ENCODE assay signal across 29 mouse cellular contexts in genomic region chr6:91832863-91833440, GRCm38 (mm10). TPM values are rescaled to one million over a fixed set of nuclear protein-coding genes. Genes with fewer than 3 reads are reported as not detected.
DNase-seq lines count a peak whose midpoint lies in the region; ATAC-seq and TF ChIP-seq lines count a peak whose summit lies in the region.
"Had no signal": no experiment of that assay in that cellular context is flagged by ENCODE, and none has a peak within 500 bp of the region (broad histone marks: within the 10 kb centered on the region; RNA-seq: fewer than 3 reads in every experiment).

No protein-coding gene starts in this region.

- DNase-seq in hindbrain, embryonic 10.5 days (ENCODE audit: low spot score): no peak
- peak; percentile 14 for DNase-seq in brain, embryonic 14.5 days (ENCODE audit: low read depth)
- DNase-seq in embryo, embryonic 11 days: peak; percentile 43
- no peak for DNase-seq in heart, adult 2 months
- no peak for DNase-seq in gastrocnemius, adult 8-10 months (ENCODE audit: low spot score in 2 of 2)
- DNase-seq: adrenal gland, postnatal 14 days; cerebellum, adult 18-20 months; cerebellum, postnatal 14 days; gastrocnemius, postnatal 10 days; heart, postnatal 14 days; kidney, adult 8-10 months; kidney, postnatal 25 days; midbrain, embryonic 14.5 days; right cerebral cortex, postnatal 25 days; spleen, adult 18-20 months; thymus, adult 18-20 months; thymus, postnatal 25 days had no signal

- H3K4me2 ChIP-seq in hindbrain, embryonic 13.5 days: no peak overlapping the region
- no peak overlapping the region for H3K4me2 ChIP-seq in neural tube, embryonic 12.5 days (replicated peaks)
- H3K4me2 ChIP-seq: hindbrain, embryonic 14.5 days; limb, embryonic 13.5 days; liver, embryonic 11.5 days; lung, embryonic 15.5 days had no signal

- H3K27ac ChIP-seq in hindbrain, embryonic 13.5 days: peak overlapping the region; percentile 55; the same call in 1 of the 2 replicates
- no peak overlapping the region for H3K27ac ChIP-seq in hindbrain, embryonic 10.5 days
- H3K27ac ChIP-seq in neural tube, embryonic 12.5 days: peak overlapping the region; percentile 43; the same call in 1 of the 2 replicates
- H3K27ac ChIP-seq in heart, adult 2 months: no peak overlapping the region
- H3K27ac ChIP-seq: hindbrain, embryonic 14.5 days; left cerebral cortex, adult 2 months; limb, embryonic 13.5 days; lung, embryonic 15.5 days had no signal

- H3K9ac ChIP-seq in hindbrain, embryonic 13.5 days: peak overlapping the region; percentile 51; the same call in 1 of the 2 replicates
- no peak overlapping the region for H3K9ac ChIP-seq in neural tube, embryonic 12.5 days
- H3K9ac ChIP-seq in heart, adult 2 months (ENCODE audit: low read depth, low read length): no peak overlapping the region
- H3K9ac ChIP-seq: hindbrain, embryonic 14.5 days; limb, embryonic 13.5 days; lung, embryonic 15.5 days had no signal

- H3K4me1 ChIP-seq in hindbrain, embryonic 13.5 days (replicated peaks): peaks cover 22% of the 10 kb centered on the region
- H3K4me1 ChIP-seq in hindbrain, embryonic 10.5 days (replicated peaks): peaks cover 1% of the 10 kb centered on the region
- peaks cover 20% of the 10 kb centered on the region for H3K4me1 ChIP-seq in neural tube, embryonic 12.5 days
- H3K4me1 ChIP-seq in heart, adult 2 months (ENCODE audit: control insufficient read depth, insufficient read depth, low read length): no peaks in the 10 kb centered on the region
- H3K4me1 ChIP-seq: limb, embryonic 13.5 days; lung, embryonic 15.5 days had no signal

- no peak for TF ChIP-seq EP300 in heart, adult 2 months (IDR thresholded peaks at IDR 0.05; ENCODE audit: insufficient read depth, low read depth, low read length)

- 29% methylated on average over 3 of the region's 3 CpGs for WGBS in hindbrain, embryonic 13.5 days
- WGBS in hindbrain, embryonic 10.5 days: 88% methylated on average over 3 of the region's 3 CpGs
- 15% methylated on average over 3 of the region's 3 CpGs for WGBS in neural tube, embryonic 12.5 days
- 72% methylated on average over 3 of the region's 3 CpGs for WGBS in heart, adult 2 months

- TF ChIP-seq POLR2A in brain, embryonic 14.5 days (IDR thresholded peaks at IDR 0.05; ENCODE audit: borderline replicate concordance, extremely low read depth, insufficient read depth, insufficient read length, poor library complexity, severe bottlenecking): no peak
- TF ChIP-seq POLR2A in heart, adult 2 months (IDR thresholded peaks at IDR 0.05; ENCODE audit: insufficient read depth, low read depth, low read length): no peak

- H3K36me3 ChIP-seq in hindbrain, embryonic 13.5 days: no peaks in the 10 kb centered on the region
- H3K36me3 ChIP-seq in hindbrain, embryonic 10.5 days: no peaks in the 10 kb centered on the region
- no peaks in the 10 kb centered on the region for H3K36me3 ChIP-seq in neural tube, embryonic 12.5 days
- no peaks in the 10 kb centered on the region for H3K36me3 ChIP-seq in heart, adult 2 months (ENCODE audit: control insufficient read depth, insufficient read depth, low read length)
- H3K36me3 ChIP-seq: limb, embryonic 13.5 days; lung, embryonic 15.5 days had no signal

- TF ChIP-seq CTCF in brain, embryonic 14.5 days (IDR thresholded peaks at IDR 0.05; ENCODE audit: borderline replicate concordance, extremely low read depth, insufficient read depth, insufficient read length): no peak
- TF ChIP-seq CTCF in heart, adult 2 months (IDR thresholded peaks at IDR 0.05): no peak

- H3K79me2 ChIP-seq in heart, adult 2 months (replicated peaks; ENCODE audit: control insufficient read depth, insufficient read depth, low read length): no peaks in the 10 kb centered on the region

- intact Hi-C loops in heart, adult 2 months (cut with DNase I): no loop called here

- 0 out of 2 replicates have a peak, but pooled peaks have one; percentile 17 for ATAC-seq in hindbrain, embryonic 13.5 days (ENCODE audit: low FRiP score)
- peak; percentile 58 for ATAC-seq in neural tube, embryonic 12.5 days (ENCODE audit: low FRiP score, low read depth)
- ATAC-seq: CD4-positive, CD25-positive, alpha-beta regulatory T cell, adult 4 months; forebrain, embryonic 16.5 days had no signal

- no peaks in the 10 kb centered on the region for H3K9me3 ChIP-seq in hindbrain, embryonic 13.5 days
- no peaks in the 10 kb centered on the region for H3K9me3 ChIP-seq in hindbrain, embryonic 10.5 days
- no peaks in the 10 kb centered on the region for H3K9me3 ChIP-seq in neural tube, embryonic 12.5 days
- H3K9me3 ChIP-seq: limb, embryonic 13.5 days; lung, embryonic 15.5 days had no signal

- H3K4me3 ChIP-seq in hindbrain, embryonic 13.5 days: no peak overlapping the region
- no peak overlapping the region for H3K4me3 ChIP-seq in hindbrain, embryonic 10.5 days
- no peak overlapping the region for H3K4me3 ChIP-seq in neural tube, embryonic 12.5 days
- no peak overlapping the region for H3K4me3 ChIP-seq in heart, adult 2 months
- H3K4me3 ChIP-seq: erythroblast, embryonic 14.5 days; left cerebral cortex, adult 2 months; limb, embryonic 13.5 days; lung, embryonic 15.5 days had no signal

- H3K27me3 ChIP-seq in hindbrain, embryonic 13.5 days: 0 out of 2 replicates have a peak, but pooled peaks cover 4% of the 10 kb centered on the region
- peaks cover 12% of the 10 kb centered on the region; the same call in 1 of the 2 replicates for H3K27me3 ChIP-seq in hindbrain, embryonic 10.5 days (ENCODE audit: insufficient read depth, poor library complexity, severe bottlenecking)
- H3K27me3 ChIP-seq in neural tube, embryonic 12.5 days (replicated peaks): no peaks in the 10 kb centered on the region; the same call in 1 of the 2 replicates
- no peaks in the 10 kb centered on the region for H3K27me3 ChIP-seq in heart, adult 2 months (ENCODE audit: control insufficient read depth, insufficient read depth, low read length)

RNA-seq across cellular contexts. Expression of gene Grip2, which starts 5.9 kb away (rescaled TPM):
- polyA plus RNA-seq in hindbrain, embryonic 13.5 days (2015; fragmentation: Nextera tagmentation; extraction: Ambion mirVana): 4.3 and 4.6 TPM in 2 replicates
- polyA plus RNA-seq in hindbrain, embryonic 10.5 days (2016; fragmentation: Nextera tagmentation; extraction: Ambion mirVana): 0.36 and 0.71 TPM in 2 replicates
- polyA plus RNA-seq in brain, embryonic 14.5 days (2012; rRNA removed): 18.6 and 21.0 TPM in 2 replicates
- 4.5 and 4.9 TPM in 2 replicates for polyA plus RNA-seq in neural tube, embryonic 12.5 days (2016; fragmentation: Nextera tagmentation; extraction: Ambion mirVana)
- total RNA-seq in heart, adult 2 months (2021): 10 to 100 TPM in 1 of 2 experiments, 1 to 10 TPM in 1; 8.5 to 12.4 TPM
- polyA plus RNA-seq in heart, adult 2 months (2012; rRNA removed): 25.2 and 37.9 TPM in 2 replicates
- 1 to 10 TPM in 3 of 4 experiments, under 1 TPM in 1; 0.92 to 2.8 (median 2.2) TPM for total RNA-seq in gastrocnemius, adult 8-10 months (2022)
- total RNA-seq: megakaryocyte progenitor cell, adult 5-6 weeks; neutrophil, adult 5-6 weeks had no signal
- polyA plus RNA-seq: erythroblast, embryonic 14.5 days had no signal

RNA-seq across cellular contexts. Expression of gene Ccdc174, which starts 44.9 kb away (rescaled TPM):
- polyA plus RNA-seq in hindbrain, embryonic 13.5 days (2015; fragmentation: Nextera tagmentation; extraction: Ambion mirVana): 50.5 TPM in 2 replicates
- 32.2 and 35.1 TPM in 2 replicates for polyA plus RNA-seq in hindbrain, embryonic 10.5 days (2016; fragmentation: Nextera tagmentation; extraction: Ambion mirVana)
- 17.9 and 20.5 TPM in 2 replicates for polyA plus RNA-seq in brain, embryonic 14.5 days (2012; rRNA removed)
- polyA plus RNA-seq in neural tube, embryonic 12.5 days (2016; fragmentation: Nextera tagmentation; extraction: Ambion mirVana): 48.9 and 55.2 TPM in 2 replicates
- total RNA-seq in heart, adult 2 months (2021): 10 to 100 TPM in 1 of 2 experiments, 1 to 10 TPM in 1; 9.0 to 10.1 TPM
- 2.8 and 4.1 TPM in 2 replicates for polyA plus RNA-seq in heart, adult 2 months (2012; rRNA removed)
- total RNA-seq in gastrocnemius, adult 8-10 months (2022): 10 to 100 TPM in 1 of 4 experiments, 1 to 10 TPM in 3; 6.8 to 10.9 (median 8.7) TPM

Comparison
In these comparisons a context has a peak if more than half of its experiments do, and no peak if none do; other contexts are left out.
1. H3K27ac ChIP-seq: peak in hindbrain, embryonic 13.5 days (single experiment) and neural tube, embryonic 12.5 days (single experiment); none in hindbrain, embryonic 10.5 days (single experiment) and heart, adult 2 months (single experiment).
2. DNase-seq: peak in brain, embryonic 14.5 days (single experiment) and embryo, embryonic 11 days (single experiment); none in hindbrain, embryonic 10.5 days (single experiment), heart, adult 2 months (0 of 2) and gastrocnemius, adult 8-10 months (0 of 2).